Mouse (Mus musculus): ENCODE data around the gene Pcdh9.

GRCm38 (mm10) chr14:93543970-93544627 lies 346.4 kb downstream of the Pcdh9 start:
- TF ChIP-seq POLR2A (IDR thresholded peaks at IDR 0.05; ENCODE audit: low read depth, low read length) (no peak), CTCF (IDR thresholded peaks at IDR 0.05; ENCODE audit: extremely low read depth, insufficient read length, insufficient replicate concordance, low read depth, low read length) (no peak)

All from small intestine, adult 2 months (tissue).